ENCODE assay signal across 11 mouse cellular contexts in genomic region chr6:119037047-119037446, GRCm38 (mm10).
A peak's percentile ranks its signal among the peaks of the same experiment; 100 is the strongest.
DNase-seq lines count a peak whose midpoint lies in the region; ATAC-seq and TF ChIP-seq lines count a peak whose summit lies in the region.
"Had no signal": no experiment of that assay in that cellular context is flagged by ENCODE, and none has a peak within 500 bp of the region (broad histone marks: within the 10 kb centered on the region; RNA-seq: fewer than 3 reads in every experiment).

No protein-coding gene starts in this region.

- DNase-seq in gastrocnemius, postnatal 25 days, result peak; percentile 33
- DNase-seq in gastrocnemius, adult 8-10 months (ENCODE audit: low spot score in 2 of 2), result no peak
- peak; percentile 48 for DNase-seq in Muller cell, postnatal 12 days (ENCODE audit: inconsistent ontology term)
- DNase-seq in lung, postnatal 0 days (ENCODE audit: low spot score), result peak; percentile 79
- no peak for DNase-seq in left cerebral cortex, adult 8-10 months (ENCODE audit: low spot score in 2 of 2)
- DNase-seq in right cerebral cortex, postnatal 14 days, result no peak

- ATAC-seq in heart, embryonic 14.5 days (ENCODE audit: insufficient number of reproducible peaks, insufficient read depth, low FRiP score, low read depth), result 0 out of 2 replicates have a peak, but pooled peaks have one; percentile 28
- peak; percentile 76 for ATAC-seq in lung, postnatal 0 days
- ATAC-seq in forebrain, embryonic 12.5 days (ENCODE audit: low FRiP score), result no peak
- ATAC-seq: CD4-positive, CD25-positive, alpha-beta regulatory T cell, adult 4 months had no signal

- TF ChIP-seq EP300 in lung, postnatal 0 days (IDR thresholded peaks at IDR 0.05), result no peak

- H3K9ac ChIP-seq in heart, embryonic 14.5 days (ENCODE audit: low read length), result no peak overlapping the region
- H3K9ac ChIP-seq in lung, postnatal 0 days (replicated peaks; ENCODE audit: low read depth), result no peak overlapping the region
- H3K9ac ChIP-seq in forebrain, embryonic 12.5 days, result no peak overlapping the region
- H3K9ac ChIP-seq: embryonic facial prominence, embryonic 13.5 days; liver, embryonic 15.5 days had no signal

- H3K4me2 ChIP-seq in heart, embryonic 14.5 days (ENCODE audit: low read length), result no peak overlapping the region
- H3K4me2 ChIP-seq in lung, postnatal 0 days (replicated peaks; ENCODE audit: low read depth, low read length), result no peak overlapping the region
- H3K4me2 ChIP-seq in forebrain, embryonic 12.5 days, result no peak overlapping the region
- H3K4me2 ChIP-seq: embryonic facial prominence, embryonic 13.5 days; liver, embryonic 15.5 days had no signal

- H3K9me3 ChIP-seq in heart, embryonic 14.5 days (ENCODE audit: control insufficient read depth, low read length), result no peaks in the 10 kb centered on the region
- no peaks in the 10 kb centered on the region for H3K9me3 ChIP-seq in lung, postnatal 0 days (ENCODE audit: low read length)
- no peaks in the 10 kb centered on the region for H3K9me3 ChIP-seq in forebrain, embryonic 12.5 days
- H3K9me3 ChIP-seq: liver, embryonic 15.5 days had no signal

- 45% methylated on average over 2 of the region's 2 CpGs for WGBS in heart, embryonic 14.5 days
- 31% methylated on average over 2 of the region's 2 CpGs for WGBS in lung, postnatal 0 days
- 76% methylated on average over 2 of the region's 2 CpGs for WGBS in forebrain, embryonic 12.5 days

- H3K36me3 ChIP-seq in heart, embryonic 14.5 days (ENCODE audit: control insufficient read depth, insufficient read depth, low read length), result peaks cover 10% of the 10 kb centered on the region; the same call in 1 of the 2 replicates
- no peaks in the 10 kb centered on the region for H3K36me3 ChIP-seq in lung, postnatal 0 days (ENCODE audit: insufficient read depth, low read length)
- H3K36me3 ChIP-seq in forebrain, embryonic 12.5 days (replicated peaks), result no peaks in the 10 kb centered on the region
- H3K36me3 ChIP-seq: liver, embryonic 15.5 days had no signal

- H3K4me3 ChIP-seq in heart, embryonic 14.5 days (ENCODE audit: control insufficient read depth in 1 of 2, insufficient read depth in 1 of 2, low read depth in 1 of 2, low read length in 2 of 2), result no peak overlapping the region
- no peak overlapping the region for H3K4me3 ChIP-seq in lung, postnatal 0 days (ENCODE audit: low read depth, low read length)
- H3K4me3 ChIP-seq in forebrain, embryonic 12.5 days (replicated peaks), result no peak overlapping the region
- H3K4me3 ChIP-seq: embryonic facial prominence, embryonic 13.5 days; liver, embryonic 15.5 days had no signal

- peaks cover 31 to 54% of the 10 kb centered on the region in 2 experiments for H3K4me1 ChIP-seq in heart, embryonic 14.5 days (ENCODE audit: control insufficient read depth in 2 of 2, insufficient read depth in 2 of 2, low read length in 2 of 2)
- peaks cover 14% of the 10 kb centered on the region; the same call in 1 of the 2 replicates for H3K4me1 ChIP-seq in lung, postnatal 0 days (ENCODE audit: insufficient read depth, low read depth, low read length)
- H3K4me1 ChIP-seq in forebrain, embryonic 12.5 days, result peaks cover 2% of the 10 kb centered on the region; the same call in 1 of the 2 replicates
- H3K4me1 ChIP-seq: liver, embryonic 15.5 days had no signal

- H3K27ac ChIP-seq in heart, embryonic 14.5 days (replicated peaks in 1 of 2; ENCODE audit: control insufficient read depth in 1 of 2, insufficient read depth in 1 of 2, low read depth in 2 of 2, low read length in 2 of 2), result peak overlapping the region; percentile 5 to 57; a peak in 3 of 4 replicates
- H3K27ac ChIP-seq in lung, postnatal 0 days (ENCODE audit: low read length), result peak overlapping the region; percentile 76
- no peak overlapping the region for H3K27ac ChIP-seq in forebrain, embryonic 12.5 days
- H3K27ac ChIP-seq: embryonic facial prominence, embryonic 13.5 days; liver, embryonic 15.5 days had no signal

- no peak for TF ChIP-seq CTCF in lung, postnatal 0 days (IDR thresholded peaks at IDR 0.05)

- no peaks in the 10 kb centered on the region for H3K27me3 ChIP-seq in heart, embryonic 14.5 days (ENCODE audit: control insufficient read depth, insufficient read depth, low read length)
- no peaks in the 10 kb centered on the region for H3K27me3 ChIP-seq in lung, postnatal 0 days (replicated peaks; ENCODE audit: insufficient read depth, low read length)
- H3K27me3 ChIP-seq in forebrain, embryonic 12.5 days, result no peaks in the 10 kb centered on the region
- H3K27me3 ChIP-seq: embryonic facial prominence, embryonic 13.5 days; liver, embryonic 15.5 days had no signal

Comparison
In these comparisons a context has a peak if more than half of its experiments do, and no peak if none do; other contexts are left out.
1. DNase-seq: peak in gastrocnemius, postnatal 25 days (single experiment), Muller cell, postnatal 12 days (single experiment) and lung, postnatal 0 days (single experiment); none in gastrocnemius, adult 8-10 months (0 of 2), left cerebral cortex, adult 8-10 months (0 of 2) and right cerebral cortex, postnatal 14 days (single experiment).